Mouse (Mus musculus): ENCODE results near the gene Th.

Th gene

GRCm38 (mm10) chr7:142931028-142931427 lies at the start of gene Th:
Gene Th (minus strand): TSS chr7:142931128.
- no peak for DNase-seq (ENCODE audit: low spot score)

DNA sequence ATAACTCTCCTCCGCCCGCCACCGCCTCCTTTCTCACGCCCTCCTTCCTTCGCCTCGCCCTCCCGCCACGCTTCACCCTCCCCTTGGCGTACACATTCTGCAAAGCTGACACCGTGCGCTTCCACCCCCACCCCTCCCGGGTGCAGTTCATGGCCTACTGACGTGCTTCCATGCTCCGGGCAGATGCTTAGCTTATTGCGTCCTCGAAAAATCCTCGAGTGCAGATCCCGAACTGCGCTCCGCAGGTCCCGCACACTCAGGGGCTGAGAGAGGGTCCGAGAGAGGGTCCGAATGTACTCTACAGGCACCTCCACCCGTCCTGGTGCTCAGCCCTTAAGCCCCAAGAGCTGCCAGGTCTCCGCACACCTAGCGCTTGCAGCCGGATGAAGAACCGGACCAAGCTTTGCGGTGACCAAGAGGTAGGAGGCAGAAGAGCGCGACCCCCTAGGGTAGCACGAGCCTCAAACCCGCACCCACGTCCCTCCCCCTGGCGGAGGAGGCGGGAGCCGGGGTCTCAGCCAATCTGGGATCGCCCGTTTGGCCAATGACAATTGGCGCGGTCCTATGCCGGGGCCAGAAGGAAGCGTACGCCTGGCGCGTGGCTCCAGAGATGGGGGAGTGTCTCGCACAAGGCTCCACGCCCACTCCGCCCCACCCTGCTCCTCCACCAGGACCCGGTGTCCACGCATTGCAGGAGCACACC lies 38.0 kb upstream of the Th start, which contains the start of gene Ascl2:
TSS of gene Ascl2 (minus strand) at position 456 of the 703 bp plus-strand sequence.
- peak; percentile 61 for DNase-seq (ENCODE audit: low spot score)

GRCm38 (mm10) chr7:142967884-142968808 lies 37.2 kb upstream of the Th start:
- DNase-seq (ENCODE audit: low spot score) = peak; percentile 80

GRCm38 (mm10) chr7:142967414-142967883 lies 36.5 kb upstream of the Th start:
- DNase-seq (ENCODE audit: low spot score) = peak; percentile 24

DNA sequence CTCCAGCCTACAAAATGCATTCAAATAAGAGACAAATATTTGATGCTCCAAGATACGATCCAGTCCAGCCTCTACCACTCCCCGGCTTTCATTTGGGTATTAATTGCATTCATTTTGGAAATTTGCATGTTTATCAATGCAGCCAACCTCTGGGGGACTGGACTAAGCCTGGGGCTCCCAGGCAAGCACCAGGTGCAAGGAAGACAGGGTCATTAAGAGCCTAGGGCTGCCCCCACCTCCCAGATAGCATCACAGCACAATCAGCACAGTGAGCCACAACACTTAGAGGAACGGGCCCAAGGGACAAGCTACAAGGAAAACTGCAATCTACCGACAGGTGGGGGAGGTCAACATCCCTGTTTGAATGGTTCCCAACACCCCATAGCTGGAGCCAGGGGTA lies 28.8 kb upstream of the Th start:
- DNase-seq (ENCODE audit: low spot score) = no peak

- no peak for DNase-seq (ENCODE audit: low spot score)
Measured at GRCm38 (mm10) chr7:142958817-142959216, 27.9 kb upstream of the Th start.

DNA sequence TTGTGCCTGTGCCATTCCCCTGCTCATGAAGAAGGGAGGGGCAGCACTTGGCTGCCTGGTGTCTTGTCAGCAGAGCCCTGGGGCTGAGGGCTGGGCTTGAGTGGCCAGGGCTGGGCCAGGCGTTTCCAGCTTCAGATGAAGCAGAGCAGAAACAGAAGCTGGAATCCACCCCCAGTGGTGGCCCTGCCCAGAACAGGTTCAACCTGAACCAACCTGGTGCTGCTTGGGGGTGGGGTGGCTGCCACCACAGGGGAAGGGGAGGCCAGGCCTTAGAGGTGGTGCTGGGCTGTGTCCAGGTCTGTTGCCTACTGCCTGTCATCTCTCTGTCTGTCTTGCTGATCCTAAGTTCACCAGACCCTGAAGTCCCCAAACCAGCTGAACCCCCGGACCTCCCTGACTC lies 25.1 kb upstream of the Th start:
- no peak for DNase-seq (ENCODE audit: low spot score)

DNA sequence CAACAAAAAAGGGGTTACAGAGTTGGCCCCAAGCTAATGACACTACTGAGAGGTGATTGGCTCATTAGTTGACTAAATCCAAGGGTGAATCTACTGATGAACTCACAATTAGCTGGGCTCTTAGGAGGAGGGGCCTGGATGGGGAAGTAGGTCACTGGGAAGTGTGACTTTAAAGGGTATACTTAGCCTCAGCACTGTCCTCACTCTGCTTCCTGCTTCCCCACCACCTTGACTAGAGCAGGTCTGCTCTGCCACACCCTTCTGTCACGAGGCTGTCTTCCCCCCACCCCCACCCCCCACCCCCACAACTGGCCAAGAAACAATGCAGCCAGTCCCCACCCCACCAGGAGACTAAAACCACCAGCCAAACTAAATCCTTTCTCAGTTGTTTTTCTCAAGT lies 18.6 kb upstream of the Th start:
- DNase-seq (ENCODE audit: low spot score) = no peak

GRCm38 (mm10) chr7:142937631-142938030 lies 6.7 kb upstream of the Th start:
- DNase-seq (ENCODE audit: low spot score) = no peak

DNA sequence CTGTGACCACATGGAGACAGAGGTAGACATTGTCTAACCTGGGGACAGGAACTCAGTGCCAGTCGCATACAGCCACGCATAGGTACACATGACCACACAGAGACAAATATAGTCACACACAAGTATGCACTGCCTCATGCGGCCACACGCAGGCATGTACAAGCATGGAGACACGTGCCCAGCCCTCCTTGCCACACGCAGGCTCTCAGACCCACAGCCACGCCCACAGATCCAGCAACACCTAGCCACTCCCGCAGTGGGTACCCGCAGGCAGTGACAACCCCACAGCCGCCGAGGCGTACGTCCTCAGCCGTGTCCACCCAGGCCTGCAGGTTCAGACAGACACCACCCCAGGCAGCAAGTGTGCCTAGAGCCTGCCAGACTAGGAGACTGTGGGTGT lies 4.8 kb upstream of the Th start:
- DNase-seq (ENCODE audit: low spot score) = no peak

GRCm38 (mm10) chr7:142932469-142932868 lies 1.5 kb upstream of the Th start:
- no peak for DNase-seq (ENCODE audit: low spot score)

- no peak for DNase-seq (ENCODE audit: low spot score)
Measured at GRCm38 (mm10) chr7:142929516-142929915, 1.4 kb downstream of the Th start.

DNA sequence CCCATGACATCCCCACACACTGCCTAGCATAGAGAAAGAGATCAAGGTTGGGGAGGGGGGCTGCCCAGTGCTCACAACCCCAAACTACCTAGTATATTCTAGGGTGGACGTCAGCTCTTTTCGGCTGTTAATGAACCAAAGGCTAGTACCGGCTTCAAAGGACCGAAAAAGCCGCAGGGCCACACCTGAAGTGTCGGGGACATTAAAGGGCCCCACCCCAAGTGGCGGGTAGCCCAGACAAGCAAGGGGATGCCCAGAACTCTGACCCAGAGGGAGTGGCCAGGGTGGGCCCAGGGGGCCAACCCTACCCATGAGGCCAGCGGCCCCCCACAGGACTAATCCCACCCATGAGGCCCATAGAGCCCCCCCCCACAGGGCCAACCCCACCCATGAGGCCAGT lies 3.6 kb downstream of the Th start:
- no peak for DNase-seq (ENCODE audit: low spot score)

GRCm38 (mm10) chr7:142918641-142919628 lies 12.0 kb downstream of the Th start:
- DNase-seq (ENCODE audit: low spot score) = peak; percentile 85

DNA sequence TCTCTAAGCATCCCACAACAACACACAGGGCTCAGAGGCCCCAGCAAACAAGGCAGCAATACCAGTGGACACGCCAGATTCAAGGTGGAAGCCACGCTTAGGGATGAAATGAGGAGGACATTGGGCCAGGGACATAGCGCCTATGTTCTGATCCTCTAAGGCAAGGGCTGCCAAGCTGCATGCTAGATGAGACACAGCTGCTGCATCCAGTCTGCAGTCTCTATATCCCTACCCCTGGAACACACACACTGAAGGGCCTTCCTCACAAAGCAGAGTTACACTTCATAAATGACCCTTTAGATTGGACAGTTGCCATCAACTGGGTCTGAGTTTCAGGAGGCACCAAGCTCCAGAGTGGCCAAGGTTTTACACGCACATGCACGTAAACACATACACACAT lies 13.3 kb downstream of the Th start:
- DNase-seq (ENCODE audit: low spot score) = no peak

GRCm38 (mm10) chr7:142916178-142916577 lies 14.8 kb downstream of the Th start:
- DNase-seq (ENCODE audit: low spot score) = peak; percentile 26

DNA sequence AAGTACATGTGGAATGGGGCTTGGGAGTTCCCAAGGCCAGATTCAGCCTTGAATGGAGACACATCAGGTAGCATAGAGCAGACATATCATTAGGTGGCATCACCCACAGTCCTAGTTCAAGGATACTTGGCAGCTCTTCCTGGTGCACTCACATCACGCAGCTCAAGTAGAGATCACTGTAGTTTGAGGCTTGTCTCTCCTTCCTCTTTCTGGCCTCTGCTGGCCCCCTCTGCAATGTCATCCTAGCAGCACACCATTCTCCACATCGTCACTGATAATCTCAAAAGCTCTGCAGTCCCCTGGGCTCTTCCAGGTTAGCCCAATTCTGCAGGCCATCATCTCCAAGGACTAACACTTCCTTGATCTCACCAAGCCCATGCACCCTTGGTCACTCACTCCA lies 19.2 kb downstream of the Th start:
- no peak for DNase-seq (ENCODE audit: low spot score)

DNA sequence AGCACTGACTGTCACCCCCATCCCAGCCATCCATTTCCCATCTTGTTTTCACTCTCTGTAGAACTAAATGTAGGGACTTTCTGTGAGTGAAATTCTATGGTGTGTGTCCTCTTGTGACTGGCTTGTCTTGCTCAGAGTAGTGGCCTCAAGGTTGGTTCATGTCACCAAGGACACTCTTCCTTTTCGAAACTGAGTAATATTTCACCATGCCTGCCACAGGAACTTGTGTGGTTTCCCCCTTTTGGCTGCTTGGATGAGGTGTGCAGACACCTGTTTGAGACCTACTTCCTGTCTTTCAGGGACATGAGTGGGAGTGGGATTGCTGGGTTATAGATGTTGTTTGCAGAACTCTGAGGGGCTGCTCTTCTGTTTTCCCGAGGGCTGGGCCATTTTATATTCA lies 20.8 kb downstream of the Th start:
- DNase-seq (ENCODE audit: low spot score) = no peak

GRCm38 (mm10) chr7:142909622-142910021 lies 21.3 kb downstream of the Th start:
- no peak for DNase-seq (ENCODE audit: low spot score)

GRCm38 (mm10) chr7:142905606-142906005 lies 25.3 kb downstream of the Th start:
- DNase-seq (ENCODE audit: low spot score) = no peak

GRCm38 (mm10) chr7:142904331-142904730 lies 26.6 kb downstream of the Th start:
- DNase-seq (ENCODE audit: low spot score) = no peak

- peak; percentile 15 for DNase-seq (ENCODE audit: low spot score)
Measured at GRCm38 (mm10) chr7:142902931-142903330, 28.0 kb downstream of the Th start.

All from embryo, embryonic 10.5 days (tissue).